In the genomic region with DNA sequence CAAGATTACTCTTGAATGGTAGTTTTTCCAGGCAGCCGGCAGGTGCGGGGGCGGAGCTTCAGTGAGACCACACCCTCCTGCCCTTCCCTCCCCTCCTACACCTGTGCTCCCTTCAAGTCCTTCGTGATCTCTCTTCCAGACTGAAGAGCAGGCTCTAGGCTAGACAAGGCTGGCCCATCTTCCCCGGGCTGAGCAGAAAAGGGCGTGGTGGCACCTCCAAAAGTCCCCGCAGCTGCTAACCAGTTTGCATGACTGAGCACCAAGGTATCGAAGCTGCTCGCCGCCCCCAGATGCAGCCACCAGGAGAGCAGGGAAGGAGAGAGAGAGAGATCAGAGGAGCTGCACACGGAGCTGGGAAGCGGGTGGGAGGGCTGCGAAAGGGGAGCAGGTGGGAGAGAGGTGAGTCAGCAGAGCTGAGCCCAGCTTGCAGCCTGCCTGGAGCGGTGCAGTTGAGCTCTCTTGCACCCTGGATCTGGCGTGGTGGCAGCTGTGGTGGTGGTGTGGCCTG, we compare ENCODE assay signal across 15 mouse cellular contexts. TPM values are rescaled to one million over a fixed set of nuclear protein-coding genes. Genes with fewer than 3 reads are reported as not detected.
DNase-seq lines count a peak whose midpoint lies in the region; ATAC-seq and TF ChIP-seq lines count a peak whose summit lies in the region.
"Had no signal": no experiment of that assay in that cellular context is flagged by ENCODE, and none has a peak within 500 bp of the region (broad histone marks: within the 10 kb centered on the region; RNA-seq: fewer than 3 reads in every experiment).

No protein-coding gene starts in this region.

- no peaks in the 10 kb centered on the region for H3K36me3 ChIP-seq in intestine, embryonic 14.5 days (ENCODE audit: control insufficient read depth, insufficient read depth, low read length)
- no peaks in the 10 kb centered on the region for H3K36me3 ChIP-seq in intestine, postnatal 0 days (ENCODE audit: control insufficient read depth, insufficient read depth)
- no peaks in the 10 kb centered on the region for H3K36me3 ChIP-seq in lung, embryonic 14.5 days (ENCODE audit: insufficient read depth)
- H3K36me3 ChIP-seq: heart, embryonic 15.5 days; limb, embryonic 15.5 days; neural tube, embryonic 15.5 days had no signal

- peak; percentile 68 for DNase-seq in intestine, embryonic 14.5 days (ENCODE audit: low spot score)
- peak; percentile 49 for DNase-seq in testis, postnatal 14 days (ENCODE audit: low spot score)
- no peak for DNase-seq in testis, postnatal 10 days (ENCODE audit: low spot score)
- peak; percentile 48 for DNase-seq in lung, embryonic 14.5 days
- DNase-seq in yolk sac, embryonic 10.5 days (ENCODE audit: low spot score) = no peak
- no peak for DNase-seq in c-Kit-positive CD71-positive TER-119-positive erythroid progenitor cells, embryonic 14.5 days (ENCODE audit: low spot score)
- DNase-seq in cerebellum, adult 11 months = no peak
- DNase-seq: embryo, embryonic 11 days had no signal

- peaks cover 15% of the 10 kb centered on the region; the same call in 1 of the 2 replicates for H3K27me3 ChIP-seq in intestine, embryonic 14.5 days (replicated peaks; ENCODE audit: control insufficient read depth, insufficient read depth, low read length)
- no peaks in the 10 kb centered on the region for H3K27me3 ChIP-seq in intestine, postnatal 0 days (replicated peaks; ENCODE audit: control insufficient read depth, insufficient read depth, low read length)
- 0 out of 2 replicates have a peak, but pooled peaks cover 4% of the 10 kb centered on the region for H3K27me3 ChIP-seq in lung, embryonic 14.5 days (ENCODE audit: insufficient read depth, low read length)

- H3K4me2 ChIP-seq in intestine, embryonic 14.5 days (ENCODE audit: low read length) = 0 out of 2 replicates have a peak overlapping the region, but pooled peaks have one; percentile 7
- no peak overlapping the region for H3K4me2 ChIP-seq in intestine, postnatal 0 days (replicated peaks; ENCODE audit: low read depth)
- H3K4me2 ChIP-seq in lung, embryonic 14.5 days = peak overlapping the region; percentile 12; the same call in 1 of the 2 replicates
- H3K4me2 ChIP-seq: heart, embryonic 15.5 days; limb, embryonic 15.5 days; neural tube, embryonic 15.5 days had no signal

- no peak overlapping the region for H3K9ac ChIP-seq in intestine, embryonic 14.5 days (ENCODE audit: low read length)
- H3K9ac ChIP-seq in intestine, postnatal 0 days (ENCODE audit: low read depth, low read length) = no peak overlapping the region
- no peak overlapping the region for H3K9ac ChIP-seq in lung, embryonic 14.5 days
- H3K9ac ChIP-seq: heart, embryonic 15.5 days; limb, embryonic 15.5 days; neural tube, embryonic 15.5 days had no signal

- H3K4me3 ChIP-seq in intestine, embryonic 14.5 days (ENCODE audit: low read depth, low read length) = no peak overlapping the region
- no peak overlapping the region for H3K4me3 ChIP-seq in intestine, postnatal 0 days (ENCODE audit: low read depth, low read length)
- no peak overlapping the region for H3K4me3 ChIP-seq in lung, embryonic 14.5 days (ENCODE audit: low read depth, low read length)
- H3K4me3 ChIP-seq: heart, embryonic 15.5 days; limb, embryonic 15.5 days; neural tube, embryonic 15.5 days had no signal

- peak; percentile 58; the same call in 1 of the 2 replicates for ATAC-seq in intestine, embryonic 14.5 days (replicated peaks; ENCODE audit: low FRiP score, low TSS enrichment, low read depth)
- no peak for ATAC-seq in intestine, postnatal 0 days
- ATAC-seq in lung, embryonic 14.5 days (ENCODE audit: insufficient read depth) = no peak
- ATAC-seq: activated CD4-positive, CD25-positive, alpha-beta regulatory T cell, adult 4 months; CD4-positive, CD25-positive, alpha-beta regulatory T cell, adult 4 months; forebrain, embryonic 14.5 days had no signal

- no peaks in the 10 kb centered on the region for H3K4me1 ChIP-seq in intestine, embryonic 14.5 days (replicated peaks; ENCODE audit: control insufficient read depth, insufficient read depth, low read length)
- 0 out of 2 replicates have a peak, but pooled peaks cover 2% of the 10 kb centered on the region for H3K4me1 ChIP-seq in intestine, postnatal 0 days (replicated peaks; ENCODE audit: control insufficient read depth, insufficient read depth, low read length)
- no peaks in the 10 kb centered on the region for H3K4me1 ChIP-seq in lung, embryonic 14.5 days (ENCODE audit: insufficient read depth)

- no peaks in the 10 kb centered on the region for H3K9me3 ChIP-seq in intestine, embryonic 14.5 days (ENCODE audit: control insufficient read depth, low read length)
- no peaks in the 10 kb centered on the region for H3K9me3 ChIP-seq in intestine, postnatal 0 days (ENCODE audit: control insufficient read depth)
- no peaks in the 10 kb centered on the region for H3K9me3 ChIP-seq in lung, embryonic 14.5 days (ENCODE audit: low read depth, low read length)
- H3K9me3 ChIP-seq: heart, embryonic 15.5 days; limb, embryonic 15.5 days had no signal

- WGBS in intestine, embryonic 14.5 days = 9% methylated on average over 15 of the region's 15 CpGs
- 13% methylated on average over 15 of the region's 15 CpGs for WGBS in intestine, postnatal 0 days
- 9% methylated on average over 15 of the region's 15 CpGs for WGBS in lung, embryonic 14.5 days

- no peak overlapping the region for H3K27ac ChIP-seq in intestine, embryonic 14.5 days (ENCODE audit: low read depth)
- no peak overlapping the region for H3K27ac ChIP-seq in intestine, postnatal 0 days (ENCODE audit: low read depth, low read length)
- no peak overlapping the region for H3K27ac ChIP-seq in lung, embryonic 14.5 days (ENCODE audit: low read depth)
- H3K27ac ChIP-seq: heart, embryonic 15.5 days; limb, embryonic 15.5 days; neural tube, embryonic 15.5 days had no signal

- TF ChIP-seq CTCF in intestine, postnatal 0 days (IDR thresholded peaks at IDR 0.05; ENCODE audit: low read depth) = no peak
- TF ChIP-seq CTCF in lung, embryonic 14.5 days (IDR thresholded peaks at IDR 0.05; ENCODE audit: low read depth) = no peak

RNA-seq across cellular contexts. Expression of gene Kcnj4, which starts 23.8 kb away (rescaled TPM):
- 0.08 TPM in 1 of 2 replicates, not detected in the other for polyA plus RNA-seq in intestine, embryonic 14.5 days (2014; fragmentation: Nextera tagmentation; extraction: Ambion mirVana)
- not detected in 2 replicates for polyA plus RNA-seq in intestine, postnatal 0 days (2015; fragmentation: Nextera tagmentation; extraction: Ambion mirVana)
- not detected in 2 replicates for polyA plus RNA-seq in lung, embryonic 14.5 days (2014; fragmentation: Nextera tagmentation; extraction: Ambion mirVana)
- polyA plus RNA-seq: activated CD4-positive, CD25-positive, alpha-beta regulatory T cell, adult 4 months; CD4-positive, CD25-positive, alpha-beta regulatory T cell, adult 4 months; limb, embryonic 15.5 days; neural tube, embryonic 15.5 days had no signal

RNA-seq across cellular contexts. Expression of gene Csnk1e, which starts 25.9 kb away (rescaled TPM):
- 64.4 and 78.1 TPM in 2 replicates for polyA plus RNA-seq in intestine, embryonic 14.5 days (2014; fragmentation: Nextera tagmentation; extraction: Ambion mirVana)
- polyA plus RNA-seq in intestine, postnatal 0 days (2015; fragmentation: Nextera tagmentation; extraction: Ambion mirVana) = 18.2 and 25.7 TPM in 2 replicates
- polyA plus RNA-seq in lung, embryonic 14.5 days (2014; fragmentation: Nextera tagmentation; extraction: Ambion mirVana) = 93.2 and 99.6 TPM in 2 replicates

RNA-seq across cellular contexts. Expression of gene Kdelr3, which starts 35.0 kb away (rescaled TPM):
- 46.9 and 55.0 TPM in 2 replicates for polyA plus RNA-seq in intestine, embryonic 14.5 days (2014; fragmentation: Nextera tagmentation; extraction: Ambion mirVana)
- 75.7 and 95.2 TPM in 2 replicates for polyA plus RNA-seq in intestine, postnatal 0 days (2015; fragmentation: Nextera tagmentation; extraction: Ambion mirVana)
- polyA plus RNA-seq in lung, embryonic 14.5 days (2014; fragmentation: Nextera tagmentation; extraction: Ambion mirVana) = 60.3 and 68.2 TPM in 2 replicates
- polyA plus RNA-seq: CD4-positive, CD25-positive, alpha-beta regulatory T cell, adult 4 months had no signal

Comparison
In these comparisons a context has a peak if more than half of its experiments do, and no peak if none do; other contexts are left out.
1. DNase-seq: peak in intestine, embryonic 14.5 days (single experiment), testis, postnatal 14 days (single experiment) and lung, embryonic 14.5 days (single experiment); none in testis, postnatal 10 days (single experiment), yolk sac, embryonic 10.5 days (single experiment), c-Kit-positive CD71-positive TER-119-positive erythroid progenitor cells, embryonic 14.5 days (single experiment) and cerebellum, adult 11 months (single experiment).